Mouse (Mus musculus): ENCODE results near the gene 6720489N17Rik. TPM values are rescaled to one million over a fixed set of nuclear protein-coding genes. Genes with fewer than 3 reads are reported as not detected.
"Not testable (repeated sequence)": the region's sequence is repeated elsewhere in the genome, so short reads cannot be mapped to it uniquely, and the experiment has no call there.

The 6720489N17Rik gene
- polyA plus RNA-seq, 1 experiment from 2014 or later, result 9.3 TPM

DNA sequence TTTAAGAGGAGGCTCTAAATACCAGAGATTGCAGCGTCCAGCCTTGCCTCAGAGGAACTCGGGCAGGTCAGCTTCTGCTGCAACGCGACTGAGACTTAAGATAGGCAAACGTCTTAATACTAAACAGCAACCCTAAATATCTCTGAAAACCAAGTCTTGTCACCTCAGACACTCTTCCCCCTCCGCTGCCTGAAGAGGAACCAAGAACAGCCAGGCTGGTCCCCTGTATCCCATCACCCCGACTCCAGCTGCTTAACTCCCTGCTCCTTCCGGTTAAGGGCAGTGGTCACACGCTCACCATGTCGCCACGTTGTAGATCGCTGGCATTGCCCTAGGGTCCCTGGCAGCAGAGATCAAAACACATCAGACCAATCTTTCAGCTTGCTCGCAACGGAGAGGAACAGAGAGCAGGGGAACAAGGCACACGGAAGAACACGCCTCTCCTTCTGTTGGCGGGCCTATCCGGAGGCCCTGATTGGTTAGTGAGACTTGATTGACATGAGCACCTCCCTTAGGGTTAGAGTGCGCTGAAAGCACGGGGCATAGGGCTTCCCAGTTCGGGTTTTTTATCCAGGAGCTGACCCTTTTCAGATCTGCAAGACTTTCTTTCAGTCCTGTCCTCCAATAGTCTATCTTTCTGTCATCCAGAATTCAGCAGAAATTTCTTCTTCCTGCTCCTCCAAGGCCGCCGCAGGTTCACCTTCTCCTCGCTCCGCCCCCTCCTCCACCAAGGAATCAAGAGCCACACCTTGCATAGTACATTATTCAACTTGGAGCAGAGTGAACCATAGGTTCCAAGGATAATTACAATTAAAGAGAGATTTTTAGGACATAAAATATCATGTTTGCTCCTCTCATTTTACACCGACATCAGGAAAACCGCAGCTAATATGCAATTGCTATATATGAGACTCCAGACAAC is 65.5 kb downstream of the 6720489N17Rik start, which contains the start of gene Zfp935:
Zfp935 (minus strand) TSS at position 323 of the 922 bp plus-strand sequence.
- H3K9ac ChIP-seq (ENCODE audit: low read depth, low read length), result peak within 1 kb of the TSS; percentile 54; the same call in 1 of the 2 replicates
- peak within 1 kb of the TSS; percentile 44 for H3K4me3 ChIP-seq (ENCODE audit: low read depth, low read length)
- not testable (repeated sequence) for H3K27me3 ChIP-seq (ENCODE audit: control insufficient read depth, insufficient read depth, low read length); H3K4me1 ChIP-seq (ENCODE audit: control insufficient read depth, insufficient read depth, low read length); H3K9me3 ChIP-seq (replicated peaks; ENCODE audit: control insufficient read depth, low read length); H3K36me3 ChIP-seq (ENCODE audit: control insufficient read depth, insufficient read depth, low read length); H3K27ac ChIP-seq (ENCODE audit: low read depth, low read length); ATAC-seq (replicated peaks; ENCODE audit: insufficient number of reproducible peaks, low FRiP score, low TSS enrichment)
- peak within 1 kb of the TSS; percentile 34 for H3K4me2 ChIP-seq
- WGBS (ENCODE audit: insufficient replicate concordance), result 6% methylated on average over 25 of the region's 27 CpGs

Small RNA genes within 50 kb of the gene (microRNA-seq; reads per million reads assigned to microRNA genes)
- not detected for gene Gm24020 (ENCODE audit: borderline number of aligned reads)

Other genes with a start within 250 kb of the 6720489N17Rik start
- 4.6 and 5.2 TPM in 2 replicates for gene Gm3604, start 241.0 kb downstream of the 6720489N17Rik start, polyA plus RNA-seq (2014; fragmentation: Nextera tagmentation; extraction: Ambion mirVana)
- 8.9 and 9.0 TPM in 2 replicates for gene Gm49359, start 157.3 kb downstream of the 6720489N17Rik start, polyA plus RNA-seq (2014; fragmentation: Nextera tagmentation; extraction: Ambion mirVana)
- gene Zfp935, start 65.7 kb downstream of the 6720489N17Rik start, polyA plus RNA-seq (2014; fragmentation: Nextera tagmentation; extraction: Ambion mirVana), result not detected in 2 replicates
- gene Zfp934, start 53.0 kb downstream of the 6720489N17Rik start, polyA plus RNA-seq (2014; fragmentation: Nextera tagmentation; extraction: Ambion mirVana), result 13.7 and 15.3 TPM in 2 replicates
- 19.2 and 21.6 TPM in 2 replicates for gene Platr25, start 136.5 kb upstream of the 6720489N17Rik start, polyA plus RNA-seq (2014; fragmentation: Nextera tagmentation; extraction: Ambion mirVana)
- gene Gm5141, start 161.6 kb upstream of the 6720489N17Rik start, polyA plus RNA-seq (2014; fragmentation: Nextera tagmentation; extraction: Ambion mirVana), result 5.2 and 8.2 TPM in 2 replicates
- 0.11 TPM in 1 of 2 replicates, not detected in the other for gene Fbp2, start 234.2 kb upstream of the 6720489N17Rik start, polyA plus RNA-seq (2014; fragmentation: Nextera tagmentation; extraction: Ambion mirVana)